Mouse (Mus musculus): Measurements from ENCODE around the gene Snai1.

Snai1 gene

DNA sequence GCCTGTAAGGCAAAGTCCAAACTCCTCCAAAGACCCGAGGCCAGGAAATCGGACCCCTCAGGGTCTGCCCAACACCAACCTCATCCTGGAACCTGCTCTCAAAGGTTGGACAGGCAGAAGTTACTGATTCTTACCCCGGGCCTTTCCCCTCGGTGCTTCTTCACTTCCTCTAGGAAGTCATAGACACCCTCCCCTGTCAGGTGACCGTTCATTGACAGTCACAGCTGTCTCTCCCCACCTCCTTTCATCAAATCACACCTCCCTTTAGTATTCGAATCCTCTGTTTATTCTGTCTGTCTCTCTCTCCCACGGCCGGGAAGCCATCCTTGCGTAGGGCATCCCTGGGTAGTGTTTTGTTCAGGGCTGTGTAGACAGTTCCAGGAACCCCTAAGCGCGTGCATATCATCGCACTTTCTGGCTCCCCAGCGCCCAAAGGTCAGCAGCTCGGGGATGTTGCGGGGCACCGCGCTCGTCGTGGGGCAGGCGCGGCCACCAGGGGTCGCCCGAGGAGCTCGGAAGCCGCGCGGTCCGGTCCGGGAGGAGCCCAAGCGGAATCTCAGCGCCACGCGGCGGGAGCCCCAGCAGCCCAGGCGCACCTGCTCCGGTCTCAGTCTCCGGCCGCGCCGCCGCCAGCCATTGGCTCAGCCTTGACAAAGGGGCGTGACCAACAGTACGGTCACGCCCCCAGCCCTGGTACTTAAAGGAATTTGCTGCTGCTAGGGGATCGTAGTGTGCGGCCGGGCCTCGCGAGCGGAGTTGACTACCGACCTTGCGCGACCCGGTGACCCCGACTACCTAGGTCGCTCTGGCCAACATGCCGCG lies at the start of gene Snai1:
Snai1 (plus strand) TSS at position 720 of the 822 bp plus-strand sequence.
- DNase-seq (ENCODE audit: low spot score in 2 of 2) = peak; percentile 93

DNA sequence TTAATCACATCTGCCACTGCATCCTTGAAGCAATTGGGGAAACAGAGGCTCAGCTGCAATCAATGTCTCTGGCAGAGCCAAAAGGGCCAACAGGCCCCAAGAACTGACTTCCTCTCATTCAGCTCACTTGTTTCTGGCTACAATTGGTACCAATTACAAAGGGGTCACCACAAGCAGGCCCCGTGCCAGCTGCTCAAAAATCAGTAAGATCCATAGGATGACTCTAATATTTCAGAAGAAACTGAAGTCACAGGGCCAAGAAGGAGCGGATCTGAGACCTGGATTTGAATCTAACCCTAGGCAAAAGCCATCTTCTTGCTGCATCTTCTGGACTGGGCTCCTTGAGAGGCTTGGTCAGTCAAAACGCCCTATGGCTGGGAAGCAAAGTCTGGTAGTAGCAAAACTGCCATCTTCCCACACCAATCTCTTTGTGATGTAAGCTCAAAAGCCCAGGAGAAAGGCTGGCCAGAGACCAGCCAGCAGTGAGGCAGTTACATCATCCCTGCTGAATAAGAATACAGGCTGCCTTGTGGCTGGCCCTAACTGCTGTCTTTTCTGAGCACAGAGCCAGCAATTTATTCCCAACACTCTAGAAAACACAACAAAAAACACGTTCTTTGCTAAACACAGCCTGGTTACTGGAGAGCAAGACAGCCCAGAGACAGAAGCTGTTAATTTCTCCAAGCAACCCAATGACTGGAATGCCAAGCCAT lies 47.0 kb upstream of the Snai1 start:
- no peak for DNase-seq (ENCODE audit: low spot score in 2 of 2)

DNA sequence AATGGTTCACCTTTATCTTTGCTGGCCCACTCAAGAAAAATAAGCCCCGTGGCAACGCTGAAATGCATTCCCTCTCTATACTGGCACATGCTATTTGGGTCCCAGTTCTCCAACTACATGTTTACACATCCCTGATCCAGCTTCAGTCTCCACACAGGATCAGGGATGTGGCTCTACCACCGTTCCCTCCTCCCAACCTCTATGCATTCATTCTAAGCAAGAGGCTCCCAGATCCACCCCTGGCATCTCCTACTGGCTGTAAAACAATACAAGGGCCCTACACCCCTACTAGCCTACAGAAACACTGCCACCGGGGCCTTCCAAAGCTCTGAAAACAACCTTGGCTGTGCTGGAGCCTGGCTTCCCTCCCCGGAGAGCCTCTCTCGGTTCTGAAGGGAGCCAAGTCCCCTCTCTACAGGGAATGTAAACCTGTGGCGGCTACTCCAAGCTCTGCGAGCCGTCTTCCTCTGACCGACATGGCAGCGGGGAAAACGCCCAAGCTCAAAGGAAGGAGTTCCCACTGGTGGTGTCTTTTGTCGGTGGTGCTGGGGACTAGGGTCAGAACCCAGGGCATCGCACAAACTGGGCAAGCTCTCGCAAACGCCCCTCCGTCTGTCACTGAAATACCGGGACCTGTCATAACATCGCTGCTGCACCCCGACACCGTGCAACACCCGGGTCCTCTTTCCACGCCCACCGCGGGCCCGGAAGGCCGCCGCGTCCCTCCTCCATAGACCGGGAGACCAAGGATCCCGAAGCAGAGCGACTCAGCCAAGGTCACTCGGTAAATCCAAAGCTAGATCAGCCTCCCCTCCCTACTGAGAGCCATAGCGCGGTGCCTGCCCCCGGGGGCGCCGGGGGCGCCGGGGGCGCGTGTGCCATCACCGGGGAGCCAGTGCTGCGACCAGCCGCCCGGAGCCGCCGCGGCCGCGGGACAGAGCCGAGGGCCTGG lies 46.0 kb upstream of the Snai1 start, which contains the start of gene Rnf114:
Rnf114 (plus strand) TSS at position 889 of the 952 bp plus-strand sequence.
- DNase-seq (ENCODE audit: low spot score in 2 of 2) = peak in 1 of 2 experiments; percentile 46

DNA sequence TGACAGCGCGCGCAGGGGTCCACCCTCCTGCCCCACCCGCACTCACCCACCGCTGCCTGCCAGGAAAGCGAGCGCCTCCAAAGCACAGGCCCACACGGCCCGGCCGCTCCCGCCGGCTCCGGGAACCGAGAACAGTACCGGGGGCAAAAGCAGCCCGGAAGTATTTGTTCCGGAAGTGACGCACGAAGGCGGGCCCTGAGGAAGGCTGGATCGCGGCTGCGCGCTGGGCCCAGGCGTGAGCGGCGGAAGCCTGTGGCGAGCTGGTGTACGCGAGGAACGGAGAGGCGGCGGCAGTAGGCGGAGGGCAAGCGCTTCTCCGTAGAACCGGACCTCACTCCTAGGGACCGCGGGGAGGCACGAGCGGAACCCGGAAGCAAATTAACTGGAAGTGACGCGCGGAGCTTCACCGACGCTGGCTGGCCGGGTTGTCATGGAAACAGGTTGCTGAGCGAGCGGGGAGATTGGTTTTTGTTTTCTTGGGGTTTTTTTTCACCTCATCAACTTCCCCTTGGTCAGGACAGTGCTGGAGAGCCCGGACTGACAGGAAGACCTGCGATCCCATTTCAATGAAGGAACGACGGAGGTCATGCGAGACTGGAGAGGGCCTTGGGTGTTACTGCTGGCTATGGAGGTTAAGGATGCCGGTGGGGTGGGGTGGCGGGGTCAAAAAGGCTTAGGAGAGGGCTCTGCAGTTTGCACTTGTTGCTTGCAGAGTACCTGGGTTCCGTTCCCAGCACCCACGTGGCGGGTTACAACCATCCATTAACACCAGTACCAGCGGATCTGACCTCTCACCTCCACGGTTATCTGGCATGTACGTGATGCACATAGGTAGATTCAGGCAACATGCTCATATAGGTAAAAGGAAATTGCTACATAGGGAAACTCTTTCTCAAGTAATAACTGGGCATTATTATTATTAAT lies 45.0 kb upstream of the Snai1 start, which contains the start of gene Spata2:
Spata2 (minus strand) TSS at position 175 of the 924 bp plus-strand sequence.
- peak; percentile 94 to 95 for DNase-seq (ENCODE audit: low spot score in 2 of 2)

DNA sequence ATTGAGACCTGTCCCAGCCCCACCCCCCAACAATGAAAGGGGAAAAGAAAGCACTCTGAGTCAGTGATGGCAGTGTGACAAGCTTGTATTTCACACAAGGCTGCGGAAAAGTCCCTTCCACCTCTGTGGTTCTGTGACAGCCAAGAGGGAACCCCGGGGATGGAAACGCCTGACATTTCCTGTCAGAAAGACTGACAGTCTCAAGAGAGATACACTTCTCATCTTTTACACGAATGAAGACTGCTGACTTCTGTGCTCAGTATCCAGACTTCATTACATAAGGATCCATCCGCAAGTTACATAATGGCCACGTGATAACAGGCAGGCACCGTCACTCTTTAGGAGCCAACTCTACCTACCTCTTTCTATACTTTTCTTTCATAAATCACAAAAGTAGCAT lies 41.6 kb upstream of the Snai1 start:
- no peak for DNase-seq (ENCODE audit: low spot score in 2 of 2)

DNA sequence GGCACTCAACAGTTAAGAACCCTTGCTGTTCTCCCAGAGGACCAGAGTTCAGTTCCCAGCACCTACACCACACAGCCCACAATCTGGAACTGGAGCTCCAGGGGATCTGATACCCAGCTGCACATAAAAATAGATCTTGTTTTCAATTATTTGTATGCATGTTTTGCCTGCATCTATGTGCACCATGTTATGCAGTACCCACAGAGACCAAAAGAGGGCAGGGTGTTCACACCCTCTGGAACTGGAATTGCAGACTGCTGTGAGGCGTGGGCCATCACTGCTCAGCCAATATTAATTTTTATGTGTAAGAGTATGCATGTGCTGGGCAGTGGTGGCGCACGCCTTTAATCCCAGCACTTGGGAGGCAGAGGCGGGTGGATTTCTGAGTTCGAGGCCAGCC lies 40.7 kb upstream of the Snai1 start:
- DNase-seq (ENCODE audit: low spot score in 2 of 2) = no peak

DNA sequence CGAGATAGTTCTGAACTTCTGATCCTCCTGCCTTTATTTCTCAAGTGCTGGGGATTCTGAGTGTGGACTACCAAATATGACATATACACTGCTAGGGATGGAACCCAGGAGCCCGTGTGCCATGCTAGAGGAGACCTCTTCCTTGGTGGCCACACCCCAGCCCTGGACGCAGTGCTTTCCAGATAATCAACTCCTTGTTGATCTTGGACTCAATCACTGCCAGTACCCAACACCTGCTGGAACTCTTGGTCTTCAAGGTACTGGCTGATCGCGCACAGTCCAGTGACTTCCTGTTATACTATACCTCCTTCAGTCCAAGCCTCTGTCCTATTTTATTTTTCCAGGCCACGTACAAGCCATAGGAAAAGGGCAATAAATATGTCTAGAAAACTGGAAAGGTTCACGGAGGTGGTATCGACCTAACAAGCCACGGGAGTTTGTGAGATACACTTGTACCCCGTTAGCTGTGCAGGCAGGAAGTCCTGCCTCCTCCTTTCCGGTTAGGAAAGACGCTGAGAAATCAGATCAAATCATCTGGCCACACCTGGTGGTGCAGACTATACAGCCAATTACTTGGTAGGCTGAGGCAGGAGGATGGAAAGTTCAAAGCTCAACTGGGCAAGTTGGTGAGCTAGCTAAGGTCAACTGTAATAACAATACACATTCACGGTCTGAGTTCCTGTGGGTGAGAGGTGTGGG lies 35.3 kb upstream of the Snai1 start:
- no peak for DNase-seq (ENCODE audit: low spot score in 2 of 2)

DNA sequence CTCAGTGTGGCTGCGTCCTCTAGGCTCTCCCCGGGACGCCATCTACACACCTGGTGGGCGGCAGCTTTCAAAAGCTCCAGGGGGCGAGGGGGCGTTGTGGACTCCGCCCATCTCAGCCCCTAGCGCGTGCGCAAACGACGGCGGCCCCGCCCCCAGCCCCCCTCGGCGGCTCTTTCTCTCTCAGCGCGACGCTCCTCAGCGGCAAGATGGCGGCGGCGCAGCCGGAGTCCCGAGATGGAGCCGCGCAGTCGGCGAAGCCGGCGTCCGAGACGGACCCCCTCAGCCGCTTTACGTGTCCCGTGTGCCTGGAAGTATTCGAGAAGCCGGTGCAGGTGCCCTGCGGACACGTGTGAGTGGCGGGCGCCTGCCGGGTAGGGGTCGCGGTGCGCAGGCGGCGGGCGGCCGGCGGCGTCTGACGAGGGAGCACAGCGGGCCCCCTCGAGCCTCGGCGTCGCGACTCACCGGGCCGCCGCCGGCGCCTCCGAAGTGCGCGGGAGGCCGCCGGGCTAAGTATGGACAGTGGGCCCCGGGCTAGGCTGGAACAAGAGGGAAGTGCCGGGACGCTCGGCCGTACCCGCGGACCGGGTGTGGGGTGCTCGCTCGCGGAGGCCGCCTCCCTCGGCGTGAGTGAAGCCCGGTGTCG lies 34.6 kb upstream of the Snai1 start:
- DNase-seq (ENCODE audit: low spot score in 2 of 2) = peak; percentile 82 to 86

DNA sequence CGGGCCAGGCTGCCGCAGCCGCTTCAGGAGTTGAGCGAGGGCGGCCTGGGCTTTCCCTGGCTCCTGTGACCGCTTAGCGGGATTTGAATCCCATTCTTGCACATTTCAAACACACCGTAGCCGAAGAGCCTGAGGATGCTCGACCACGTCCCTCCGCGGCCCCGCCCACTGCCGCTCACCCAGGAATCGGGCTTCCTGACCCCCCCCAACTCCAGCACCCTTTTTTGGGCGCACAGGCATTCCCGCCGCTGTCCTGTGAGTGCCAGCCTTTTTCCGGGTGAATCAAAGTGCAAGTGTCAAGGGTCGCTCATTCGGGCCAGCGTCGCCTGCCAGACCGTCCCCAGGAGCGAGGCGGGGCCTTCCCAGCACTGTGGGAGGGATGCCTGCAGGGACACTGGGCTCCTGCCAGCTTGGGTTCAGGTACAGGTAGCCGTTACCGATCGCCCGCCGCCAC lies 34.1 kb upstream of the Snai1 start:
- DNase-seq (ENCODE audit: low spot score in 2 of 2) = peak; percentile 55 to 64

DNA sequence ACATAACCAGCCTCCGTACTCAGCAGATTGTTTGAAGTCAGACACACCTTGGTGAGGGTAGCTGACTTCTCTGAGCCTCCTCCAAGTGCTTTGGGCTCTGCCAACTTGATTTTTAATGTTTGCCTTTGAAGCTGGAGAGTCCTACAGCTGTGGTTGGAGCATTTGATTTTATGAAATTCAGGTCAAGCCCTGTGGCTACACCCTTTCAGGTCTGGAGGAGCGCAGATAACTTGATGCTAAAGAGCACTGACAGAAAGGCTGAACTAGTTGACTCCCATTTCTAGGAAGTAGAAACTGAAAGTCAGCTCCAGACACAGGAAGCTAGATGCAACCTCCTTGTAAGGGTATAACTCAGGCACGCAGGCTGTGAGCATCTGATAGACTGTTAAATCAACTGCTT lies 32.9 kb upstream of the Snai1 start:
- DNase-seq (ENCODE audit: low spot score in 2 of 2) = no peak

DNA sequence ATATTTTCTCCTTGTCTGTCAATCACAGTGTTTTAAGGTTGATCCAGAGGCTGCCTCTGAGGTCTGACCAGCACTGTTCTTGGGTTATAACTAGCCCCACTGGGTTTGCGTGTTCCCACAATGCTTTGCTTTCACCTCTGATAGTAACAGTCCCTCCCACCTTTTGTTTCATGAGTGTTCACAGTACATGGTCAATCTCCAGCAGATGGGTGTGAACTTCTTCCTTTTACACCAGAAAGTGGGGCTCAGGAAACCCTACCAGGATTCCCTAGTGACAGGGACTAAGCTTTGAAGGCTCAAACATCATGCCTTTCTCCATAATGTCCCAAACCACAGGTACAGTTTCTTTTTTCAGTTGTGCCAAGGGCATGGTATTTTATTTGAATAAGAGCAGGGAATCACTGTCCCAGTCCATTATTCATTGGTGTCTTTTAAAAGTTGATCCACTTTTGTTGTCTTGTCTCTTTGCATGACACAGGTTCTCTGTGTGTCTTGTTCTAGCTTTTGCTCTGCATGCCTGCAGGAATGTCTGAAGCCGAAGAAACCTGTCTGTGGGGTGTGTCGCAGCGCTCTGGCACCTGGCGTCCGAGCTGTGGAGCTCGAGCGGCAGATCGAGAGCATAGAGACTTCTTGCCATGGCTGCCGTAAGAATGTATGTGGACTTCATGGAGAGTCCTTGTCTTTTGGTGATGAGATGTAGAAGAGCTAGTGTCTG lies 31.3 kb upstream of the Snai1 start:
- DNase-seq (ENCODE audit: low spot score in 2 of 2) = no peak

DNA sequence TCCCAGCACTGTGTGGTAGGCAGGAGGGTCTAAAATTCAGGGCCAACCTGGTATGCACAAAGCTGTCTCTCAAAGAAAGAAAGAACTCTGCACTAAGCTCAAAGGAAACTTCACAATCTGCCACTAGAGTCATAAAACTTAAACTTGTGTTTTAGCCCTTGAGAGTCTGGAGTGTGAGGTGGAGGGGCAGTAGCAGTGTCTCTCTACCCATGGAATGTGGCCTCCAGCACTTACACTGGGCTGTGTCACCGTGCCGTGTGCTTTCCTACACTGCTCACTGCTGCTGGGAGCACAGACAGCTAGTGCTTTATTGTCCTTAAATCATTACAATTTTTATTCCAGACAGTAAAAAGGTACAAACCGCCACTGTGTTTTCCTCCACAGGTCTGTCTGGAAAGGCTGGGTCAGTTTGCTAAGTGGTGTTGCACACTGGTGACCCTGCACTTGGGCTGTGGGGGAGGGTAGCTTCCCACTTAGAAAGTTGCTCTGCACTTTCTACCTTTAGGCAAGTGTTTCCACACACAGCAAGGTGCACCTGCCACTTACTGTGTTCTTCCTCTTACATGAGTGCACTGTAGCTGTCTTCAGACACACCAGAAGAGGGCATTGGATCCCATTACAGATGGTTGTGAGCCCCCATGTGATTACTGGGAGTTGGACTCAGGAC lies 30.1 kb upstream of the Snai1 start:
- no peak for DNase-seq (ENCODE audit: low spot score in 2 of 2)

DNA sequence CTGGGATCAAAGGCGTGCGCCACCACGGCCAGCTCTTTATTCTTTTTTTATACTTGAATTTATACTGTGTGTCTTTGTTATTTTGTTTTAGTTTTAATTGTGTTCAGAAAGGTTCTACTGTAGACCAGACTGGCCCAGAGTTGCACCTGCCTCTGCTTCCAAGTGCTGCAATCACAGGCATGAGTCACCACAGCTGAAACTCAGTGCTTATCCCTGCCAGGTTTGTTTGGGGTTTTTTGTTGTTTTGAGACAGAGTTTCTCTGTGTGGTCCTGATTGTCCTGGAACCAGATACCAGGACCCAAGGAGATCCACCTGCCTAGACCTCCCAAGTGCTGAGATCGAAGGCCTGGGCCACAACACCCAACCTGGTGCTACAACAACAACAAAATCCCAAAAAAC lies 29.4 kb upstream of the Snai1 start:
- DNase-seq (ENCODE audit: low spot score in 2 of 2) = no peak

DNA sequence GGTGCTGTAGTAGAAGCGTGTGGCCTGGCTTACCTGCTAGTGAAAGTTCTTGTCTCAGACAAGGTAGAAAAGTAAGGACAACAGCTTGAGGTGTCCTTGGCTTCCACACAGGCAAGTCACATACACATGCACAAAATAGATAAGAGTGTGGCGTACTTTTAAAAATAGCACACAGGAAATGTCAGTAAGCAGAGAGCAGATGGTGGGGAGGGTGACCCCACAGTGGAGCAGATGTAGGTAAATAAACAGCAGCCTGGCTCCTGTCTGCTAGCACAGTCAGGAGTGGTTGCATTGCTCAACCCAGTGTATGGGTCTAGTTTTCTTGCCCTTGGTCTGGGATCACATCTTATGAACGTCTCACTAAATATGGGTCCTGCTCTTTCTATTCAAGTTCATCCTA lies 27.5 kb upstream of the Snai1 start:
- DNase-seq (ENCODE audit: low spot score in 2 of 2) = peak in 1 of 2 experiments; percentile 58

DNA sequence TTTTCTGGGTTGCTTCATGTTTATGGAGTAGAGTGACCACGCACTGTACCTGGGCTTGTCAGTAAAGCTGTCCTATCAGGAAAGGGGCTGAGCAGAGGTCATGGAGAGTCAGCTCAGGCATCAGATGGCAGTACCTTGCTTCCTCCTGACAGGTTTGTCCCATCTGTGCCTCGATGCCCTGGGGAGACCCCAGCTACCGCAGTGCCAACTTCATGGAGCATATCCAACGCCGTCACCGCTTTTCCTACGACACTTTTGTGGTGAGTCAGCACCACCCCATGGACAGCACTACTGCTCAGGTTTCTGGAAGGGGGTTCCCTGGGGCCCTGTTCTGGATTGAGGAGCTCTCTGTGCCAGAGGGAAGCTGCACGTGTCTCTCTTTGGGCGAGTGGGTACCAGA lies 25.6 kb upstream of the Snai1 start:
- no peak for DNase-seq (ENCODE audit: low spot score in 2 of 2)

DNA sequence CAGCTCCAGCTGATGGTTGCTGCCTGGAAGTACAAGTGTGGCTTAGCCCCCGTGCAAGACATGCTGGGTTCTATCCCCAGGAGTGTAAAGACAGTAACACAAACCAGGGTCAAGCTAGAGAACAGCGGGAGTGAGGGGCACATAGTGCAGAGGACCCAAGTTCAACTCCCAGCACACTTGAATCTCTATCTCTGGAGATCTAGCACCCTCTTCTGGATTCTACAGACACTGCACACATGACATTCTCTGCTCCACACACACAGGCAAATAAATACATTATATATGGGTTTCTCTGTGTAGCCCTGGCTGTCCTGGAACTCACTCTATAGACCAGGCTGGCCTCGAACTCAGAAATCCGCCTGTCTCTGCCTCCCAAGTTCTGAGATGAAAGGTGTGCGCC lies 25.0 kb upstream of the Snai1 start:
- no peak for DNase-seq (ENCODE audit: low spot score in 2 of 2)

DNA sequence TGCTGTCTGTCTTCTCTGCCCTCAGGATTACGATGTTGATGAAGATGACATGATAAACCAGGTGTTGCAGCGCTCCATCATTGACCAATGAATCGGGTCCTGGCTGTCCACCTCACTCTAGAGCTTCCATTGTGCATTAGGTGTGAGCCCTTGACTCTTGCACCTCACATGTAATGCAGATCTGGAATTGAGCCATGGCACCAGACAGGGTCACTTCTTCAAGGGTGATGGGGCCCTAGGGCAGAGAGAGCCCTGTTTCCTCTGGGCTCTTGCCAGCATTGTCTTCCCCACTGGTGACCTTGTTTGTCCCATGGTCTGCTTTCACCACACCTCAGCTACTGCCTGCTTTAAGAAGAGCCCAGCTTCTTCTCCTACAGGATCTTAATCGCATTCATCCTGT lies 23.4 kb upstream of the Snai1 start:
- no peak for DNase-seq (ENCODE audit: low spot score in 2 of 2)

DNA sequence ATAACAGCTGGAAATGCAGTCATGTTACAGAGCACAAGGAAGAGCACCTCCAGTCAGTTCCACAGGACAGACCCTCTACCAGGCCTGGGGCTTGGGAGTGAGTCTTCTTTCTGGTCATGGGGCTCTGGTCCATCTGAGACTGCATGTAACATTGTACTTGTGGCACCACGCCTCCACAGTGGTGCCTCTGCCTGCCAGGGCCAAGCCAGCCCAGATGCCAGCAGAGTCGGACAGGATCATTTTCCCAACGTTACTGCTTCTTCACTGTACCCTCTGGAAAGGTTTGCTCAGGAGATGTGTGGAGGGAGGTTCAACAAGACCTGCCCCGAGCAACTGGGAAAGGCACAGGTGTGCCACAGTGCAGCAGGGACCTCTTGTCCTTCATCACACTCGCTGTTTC lies 22.3 kb upstream of the Snai1 start:
- no peak for DNase-seq (ENCODE audit: low spot score in 2 of 2)
